Mouse (Mus musculus): ENCODE measurements around the gene Arhgef3.

The Arhgef3 gene

GRCm38 (mm10) chr14:27268137-27268536 lies 153.4 kb downstream of the Arhgef3 start:
- no peak for DNase-seq (ENCODE audit: low spot score in 2 of 2)

GRCm38 (mm10) chr14:27268986-27269700 lies 154.4 kb downstream of the Arhgef3 start:
- DNase-seq (ENCODE audit: low spot score in 2 of 2): peak in 1 of 2 experiments; percentile 51

DNA sequence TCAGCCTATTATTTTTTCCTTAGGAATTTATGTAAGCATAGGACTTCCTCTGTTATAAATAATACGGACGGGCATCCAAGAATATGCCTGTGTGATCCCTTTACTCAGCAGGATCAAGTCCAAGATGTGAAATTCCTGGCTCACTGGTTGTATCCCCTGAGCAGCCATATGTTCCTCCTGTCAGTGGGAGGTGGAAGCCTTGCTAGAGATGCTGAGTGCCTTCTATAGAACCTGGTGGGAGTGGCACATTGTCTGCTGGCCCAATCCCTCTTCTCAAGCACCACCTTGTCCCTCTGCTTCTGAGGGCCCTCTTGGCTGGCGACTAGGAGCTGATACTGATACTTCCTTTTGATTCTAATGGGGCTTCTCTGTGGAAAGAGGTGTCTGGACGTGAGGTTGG lies 155.1 kb downstream of the Arhgef3 start:
- DNase-seq (ENCODE audit: low spot score in 2 of 2): no peak

GRCm38 (mm10) chr14:27270466-27270865 lies 155.8 kb downstream of the Arhgef3 start:
- no peak for DNase-seq (ENCODE audit: low spot score in 2 of 2)

GRCm38 (mm10) chr14:27271371-27272071 lies 156.8 kb downstream of the Arhgef3 start:
- no peak for DNase-seq (ENCODE audit: low spot score in 2 of 2)

DNA sequence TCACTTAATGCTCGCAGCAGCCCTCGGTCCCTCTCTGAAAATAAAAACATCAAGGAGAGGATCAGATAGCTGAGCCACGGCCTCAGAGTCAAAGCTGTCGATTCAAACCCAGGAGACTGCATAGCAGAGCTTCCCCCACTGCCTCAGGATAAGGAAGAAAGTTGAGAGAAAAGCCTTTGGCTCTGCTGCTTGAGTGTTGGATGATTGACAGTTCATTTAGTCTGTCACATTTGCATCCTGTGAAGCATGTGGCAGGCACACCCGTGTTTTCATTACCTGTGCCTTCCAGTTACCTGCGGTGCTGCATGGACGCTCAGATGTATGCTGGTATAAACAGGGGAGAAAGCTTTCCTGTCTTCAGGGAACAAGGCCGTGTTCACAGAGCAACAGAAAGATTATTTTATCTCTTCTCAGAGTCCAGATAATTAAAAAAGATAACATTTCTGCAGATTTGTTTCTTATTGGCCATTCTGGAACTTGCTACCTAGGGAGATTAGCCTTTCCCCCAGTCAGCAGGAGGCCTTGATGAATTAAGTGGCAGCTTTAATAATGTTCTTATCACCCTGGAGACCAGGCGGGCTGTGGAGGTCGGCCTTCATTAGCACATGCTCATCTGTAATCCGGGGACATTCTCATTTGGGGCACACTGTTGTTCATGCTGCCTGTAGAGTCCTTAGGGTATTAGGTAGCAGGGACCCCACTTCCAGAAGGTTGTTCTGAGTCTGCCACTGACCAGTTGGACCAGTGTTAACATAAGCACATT lies 157.6 kb downstream of the Arhgef3 start:
- DNase-seq (ENCODE audit: low spot score in 2 of 2): no peak

GRCm38 (mm10) chr14:27272835-27273138 lies 158.1 kb downstream of the Arhgef3 start:
- no peak for DNase-seq (ENCODE audit: low spot score in 2 of 2)

DNA sequence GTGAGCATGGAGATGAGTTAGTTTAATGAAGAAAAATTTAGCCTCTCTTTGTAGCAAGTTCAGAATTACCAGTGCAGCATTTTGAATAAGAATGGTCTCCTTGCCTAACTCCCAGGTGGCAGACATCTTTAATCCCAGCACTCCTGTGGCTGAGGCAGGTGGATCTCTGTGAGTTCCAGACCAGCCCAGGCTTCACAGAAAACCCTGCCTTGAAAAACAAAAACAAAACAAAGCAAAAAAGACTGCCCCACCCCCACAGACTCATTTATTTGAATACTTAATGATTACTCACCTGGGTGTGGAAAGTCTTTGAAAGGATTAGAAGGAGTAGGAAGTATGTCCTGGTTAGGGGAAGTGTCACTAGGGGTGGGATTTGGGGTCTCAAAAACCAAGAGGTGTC lies 158.5 kb downstream of the Arhgef3 start:
- no peak for DNase-seq (ENCODE audit: low spot score in 2 of 2)

GRCm38 (mm10) chr14:27277259-27277658 lies 162.6 kb downstream of the Arhgef3 start:
- no peak for DNase-seq (ENCODE audit: low spot score in 2 of 2)

DNA sequence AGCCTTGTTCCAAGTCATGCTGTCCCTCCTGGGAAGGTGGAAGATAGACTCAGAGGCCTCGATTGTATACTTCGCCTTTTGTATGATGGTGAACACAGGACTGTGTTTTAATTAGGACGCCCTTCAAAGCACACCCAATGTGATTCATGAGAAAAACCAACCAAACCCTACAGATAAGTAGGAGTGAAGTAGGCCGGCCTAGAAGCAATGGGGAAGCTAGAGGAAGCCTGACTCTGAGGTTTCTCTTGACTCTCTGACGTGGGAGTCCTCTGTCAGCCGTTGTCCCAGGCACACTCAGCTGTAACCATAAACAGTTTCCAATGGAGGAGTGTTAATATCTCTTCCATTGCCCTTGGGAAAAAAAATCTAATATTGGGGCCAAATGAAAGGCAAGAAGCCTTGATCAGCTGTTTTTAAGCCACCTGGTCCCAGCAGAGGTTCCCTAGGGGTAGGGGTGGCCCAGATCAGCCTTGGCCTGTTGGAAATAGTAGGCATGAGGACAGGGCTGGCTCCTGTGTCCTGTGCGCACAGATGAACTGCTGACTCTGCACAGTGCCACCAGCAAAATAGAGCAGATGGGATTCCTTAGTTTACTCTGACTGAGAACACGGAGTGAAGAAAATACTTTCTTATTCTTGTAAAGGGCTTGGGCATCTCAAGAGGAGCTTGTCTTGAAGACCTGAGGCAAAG lies 165.6 kb downstream of the Arhgef3 start:
- DNase-seq (ENCODE audit: low spot score in 2 of 2): no peak

- DNase-seq (ENCODE audit: low spot score in 2 of 2): no peak
These were observed 169.3 kb downstream of the Arhgef3 start for GRCm38 (mm10) chr14:27283956-27284355.

DNA sequence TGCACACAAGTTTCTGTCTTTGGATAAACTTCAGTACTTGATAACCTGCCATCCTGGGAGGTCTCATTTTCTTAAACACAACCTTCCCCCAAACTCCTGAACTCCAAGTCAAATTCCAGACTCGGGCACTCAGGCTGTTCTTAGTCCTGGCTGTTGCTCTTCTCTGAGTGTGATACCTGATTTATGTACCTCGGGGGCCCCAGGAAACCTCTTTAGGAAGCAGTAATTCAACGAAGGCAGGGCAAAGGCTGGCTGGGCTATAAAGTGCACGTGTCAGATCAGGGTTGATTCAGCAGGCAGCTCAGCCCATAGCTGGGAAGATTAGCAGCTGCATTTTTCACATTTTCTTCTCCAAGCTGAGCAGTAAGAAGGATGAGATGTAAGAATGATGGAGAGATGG lies 171.5 kb downstream of the Arhgef3 start:
- no peak for DNase-seq (ENCODE audit: low spot score in 2 of 2)

GRCm38 (mm10) chr14:27289053-27289452 lies 174.4 kb downstream of the Arhgef3 start:
- no peak for DNase-seq (ENCODE audit: low spot score in 2 of 2)

DNA sequence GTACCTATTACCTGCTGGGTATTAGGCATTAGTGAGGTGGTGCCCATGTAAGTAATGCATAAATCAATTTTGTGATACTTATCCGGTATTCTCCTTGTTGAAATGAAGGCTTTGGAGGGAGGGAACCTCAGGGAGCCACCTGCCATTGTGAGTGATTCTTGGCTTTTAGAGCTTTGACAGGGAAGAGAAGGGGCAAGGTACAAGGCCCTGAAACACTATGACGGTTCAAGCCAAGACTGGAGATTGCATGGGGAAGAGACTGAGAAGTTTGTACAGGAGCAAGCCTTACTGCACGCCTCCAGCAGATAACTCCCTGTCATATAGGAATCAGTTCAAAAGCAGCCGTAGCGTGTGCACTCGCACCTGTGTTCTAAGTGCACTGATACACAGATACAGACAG lies 177.4 kb downstream of the Arhgef3 start:
- no peak for DNase-seq (ENCODE audit: low spot score in 2 of 2)

DNA sequence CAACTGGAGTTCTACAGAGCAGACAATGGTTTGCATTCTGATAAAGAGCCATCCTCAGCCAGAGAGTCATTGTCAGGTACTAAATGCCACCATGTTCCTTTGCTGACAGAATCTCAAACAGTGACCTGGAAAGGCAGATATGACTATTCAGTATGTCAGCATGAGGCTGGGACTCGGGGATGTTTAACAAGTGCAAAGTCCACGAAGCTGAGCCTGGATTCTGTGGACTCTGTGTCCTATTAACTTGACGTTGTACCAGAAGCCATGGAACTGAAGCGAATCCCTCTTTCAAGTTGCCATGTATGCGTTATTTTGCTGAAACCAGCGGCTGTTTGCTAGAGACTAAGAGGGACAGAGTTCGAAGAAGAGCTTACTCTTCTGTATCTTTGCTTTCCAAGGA lies 181.1 kb downstream of the Arhgef3 start:
- no peak for DNase-seq (ENCODE audit: low spot score in 2 of 2)

- DNase-seq (ENCODE audit: low spot score in 2 of 2): no peak
These were observed 182.3 kb downstream of the Arhgef3 start for GRCm38 (mm10) chr14:27296987-27297386.

DNA sequence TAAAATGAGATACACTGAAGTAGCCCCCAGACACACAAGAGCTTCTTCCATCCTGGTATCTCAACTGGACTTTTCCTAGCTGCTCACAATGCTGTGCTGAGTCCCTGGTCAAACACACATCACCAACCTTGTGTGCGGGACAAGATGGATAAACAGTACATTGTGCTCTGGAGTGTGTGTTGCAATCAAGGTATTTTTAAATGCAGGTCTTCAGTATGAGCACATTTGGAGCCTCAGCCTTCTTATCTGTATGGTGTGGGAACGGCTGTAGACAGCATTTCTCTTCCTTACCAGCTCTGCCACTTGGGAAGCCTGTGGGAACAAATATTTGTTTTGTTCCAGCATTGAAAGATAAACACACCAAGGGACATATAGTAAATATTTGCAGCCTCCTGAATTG lies 184.2 kb downstream of the Arhgef3 start:
- DNase-seq (ENCODE audit: low spot score in 2 of 2): no peak

- DNase-seq (ENCODE audit: low spot score in 2 of 2): no peak
These were observed 185.0 kb downstream of the Arhgef3 start for GRCm38 (mm10) chr14:27299705-27300104.

DNA sequence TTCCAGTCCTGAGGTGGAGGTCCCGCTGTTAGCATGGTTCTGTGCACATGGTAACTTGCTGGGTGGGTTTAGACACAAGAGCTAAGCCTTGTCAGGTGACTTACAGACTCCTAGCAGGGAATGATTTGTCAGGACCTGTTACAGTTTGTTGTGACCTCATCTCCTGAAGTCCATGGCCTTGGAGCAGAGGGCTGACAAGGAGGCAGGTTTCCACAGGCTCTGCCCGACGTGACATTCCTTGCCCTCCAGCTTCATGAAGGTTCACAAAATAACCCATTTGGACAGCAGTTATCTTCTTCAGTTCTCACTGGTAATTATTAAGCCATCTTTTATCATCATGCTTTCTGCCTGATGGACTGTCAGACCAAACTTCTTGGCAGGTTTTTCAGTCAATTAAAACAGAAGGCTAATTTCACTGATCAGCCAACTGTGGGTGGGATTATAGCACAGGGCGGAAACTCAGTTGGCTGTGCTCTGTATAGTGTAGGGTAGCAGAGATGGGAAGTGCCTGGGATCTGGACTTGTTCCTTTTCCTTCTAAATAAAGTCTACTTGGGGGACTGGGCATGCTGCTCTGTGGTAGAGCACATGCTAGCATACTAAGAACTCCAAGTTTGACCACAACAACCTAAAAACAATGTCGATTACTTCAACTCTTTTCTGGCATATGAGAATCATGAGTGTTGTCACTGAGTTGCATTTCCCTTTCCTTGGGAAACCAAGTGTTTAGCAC lies 187.2 kb downstream of the Arhgef3 start:
- no peak for DNase-seq (ENCODE audit: low spot score in 2 of 2)

DNA sequence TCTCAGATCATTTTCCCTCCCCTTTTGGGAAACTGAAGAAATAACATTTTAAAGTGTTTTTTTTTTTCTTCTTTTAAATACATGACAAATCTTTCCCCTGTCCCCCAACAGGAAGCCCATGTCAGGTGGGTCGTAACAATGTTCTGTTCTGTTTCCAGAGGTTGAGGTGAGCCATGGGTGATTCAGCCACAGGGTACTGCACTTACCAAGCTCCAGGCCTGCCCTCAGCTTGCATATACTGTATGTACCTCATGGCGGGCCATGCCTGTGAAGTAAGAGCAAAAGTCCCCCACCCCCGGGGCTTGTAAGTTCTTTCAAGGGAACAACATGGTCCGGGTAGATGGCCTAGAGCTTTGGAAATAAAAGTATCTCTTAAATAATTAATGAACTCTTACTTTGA lies 188.6 kb downstream of the Arhgef3 start:
- DNase-seq (ENCODE audit: low spot score in 2 of 2): no peak

- DNase-seq (ENCODE audit: low spot score in 2 of 2): no peak
These were observed 189.7 kb downstream of the Arhgef3 start for GRCm38 (mm10) chr14:27304408-27304807.

DNA sequence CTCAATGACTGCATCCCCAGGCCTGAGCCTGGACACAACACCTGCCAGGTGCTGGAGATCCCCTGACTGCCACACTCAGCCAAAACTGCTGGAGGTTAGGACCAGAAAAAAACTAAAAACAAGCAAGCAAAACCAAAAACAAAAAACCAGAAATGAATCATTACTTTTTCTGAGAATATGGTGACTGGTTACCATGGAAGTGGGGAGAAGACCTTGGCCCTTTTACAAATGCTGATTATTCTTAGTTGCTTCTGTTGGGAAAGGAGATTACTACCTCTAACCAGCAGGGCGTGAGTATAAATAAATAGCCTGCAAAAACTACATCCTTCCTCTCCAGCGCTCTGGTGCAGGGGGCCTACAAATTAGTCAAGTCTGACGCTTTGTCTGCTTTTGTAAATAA lies 194.1 kb downstream of the Arhgef3 start:
- no peak for DNase-seq (ENCODE audit: low spot score in 2 of 2)
